Mouse (Mus musculus): Measurements from ENCODE around the gene Hexim2. TPM values are rescaled to one million over a fixed set of nuclear protein-coding genes. Genes with fewer than 3 reads are reported as not detected.

Gene Hexim2
- polyA plus RNA-seq, 1 experiment from 2014 or later: 8.7 TPM

GRCm38 (mm10) chr11:103132576-103133455 is 587 bp downstream of the Hexim2 start:
- Histone ChIP-seq H3K9ac (ENCODE audit: low read length) (peak overlapping the region; percentile 99), H3K9me3 (ENCODE audit: control insufficient read depth, low read length) (no peaks in the 10 kb centered on the region), H3K4me3 (ENCODE audit: low read depth, low read length) (peak overlapping the region; percentile 95), H3K4me2 (ENCODE audit: low read depth, low read length, severe bottlenecking) (peak overlapping the region; percentile 70), H3K36me3 (ENCODE audit: control insufficient read depth, insufficient read depth, low read length) (no peaks in the 10 kb centered on the region), H3K27me3 (ENCODE audit: control insufficient read depth, insufficient read depth, low read length) (no peaks in the 10 kb centered on the region), H3K27ac (ENCODE audit: low read depth, low read length) (peak overlapping the region; percentile 95), H3K4me1 (replicated peaks; ENCODE audit: control insufficient read depth, insufficient read depth, low read length) (peaks cover 6% of the 10 kb centered on the region)
- WGBS: under 1% methylated on average over 56 of the region's 58 CpGs
- DNase-seq (ENCODE audit: low spot score): peak; percentile 100
- ATAC-seq (replicated peaks; ENCODE audit: low FRiP score): peak; percentile 91

- ATAC-seq (replicated peaks; ENCODE audit: low FRiP score): peak; percentile 26; the same call in 1 of the 2 replicates
- no peaks in the 10 kb centered on the region for H3K9me3 ChIP-seq (ENCODE audit: control insufficient read depth, low read length)
- peak overlapping the region; percentile 55 for H3K4me2 ChIP-seq (ENCODE audit: low read depth, low read length, severe bottlenecking)
- no peak for DNase-seq (ENCODE audit: low spot score)
- WGBS: 58% methylated on average over 6 of the region's 6 CpGs
- no peaks in the 10 kb centered on the region for H3K36me3 ChIP-seq (ENCODE audit: control insufficient read depth, insufficient read depth, low read length)
- H3K27me3 ChIP-seq (ENCODE audit: control insufficient read depth, insufficient read depth, low read length): no peaks in the 10 kb centered on the region
- peak overlapping the region; percentile 58; the same call in 1 of the 2 replicates for H3K27ac ChIP-seq (ENCODE audit: low read depth, low read length)
- peaks cover 6% of the 10 kb centered on the region for H3K4me1 ChIP-seq (replicated peaks; ENCODE audit: control insufficient read depth, insufficient read depth, low read length)
- H3K9ac ChIP-seq (ENCODE audit: low read length): peak overlapping the region; percentile 30
- peak overlapping the region; percentile 25 for H3K4me3 ChIP-seq (ENCODE audit: low read depth, low read length)
These were observed 1.4 kb downstream of the Hexim2 start for GRCm38 (mm10) chr11:103133456-103134185.

GRCm38 (mm10) chr11:103134221-103134620 is 2.0 kb downstream of the Hexim2 start:
- H3K4me3 ChIP-seq (ENCODE audit: low read depth, low read length): no peak overlapping the region
- H3K4me2 ChIP-seq (ENCODE audit: low read depth, low read length, severe bottlenecking): no peak overlapping the region

GRCm38 (mm10) chr11:103136039-103136577 is 3.9 kb downstream of the Hexim2 start:
- Histone ChIP-seq H3K36me3 (ENCODE audit: control insufficient read depth, insufficient read depth, low read length) (no peaks in the 10 kb centered on the region; the same call in 1 of the 2 replicates), H3K9me3 (ENCODE audit: control insufficient read depth, low read length) (no peaks in the 10 kb centered on the region), H3K4me1 (replicated peaks; ENCODE audit: control insufficient read depth, insufficient read depth, low read length) (peaks cover 6% of the 10 kb centered on the region), H3K4me2 (ENCODE audit: low read depth, low read length, severe bottlenecking) (no peak overlapping the region), H3K9ac (ENCODE audit: low read length) (no peak overlapping the region), H3K27me3 (ENCODE audit: control insufficient read depth, insufficient read depth, low read length) (no peaks in the 10 kb centered on the region), H3K4me3 (ENCODE audit: low read depth, low read length) (no peak overlapping the region), H3K27ac (ENCODE audit: low read depth, low read length) (no peak overlapping the region)
- DNase-seq (ENCODE audit: low spot score) (no peak), ATAC-seq (replicated peaks; ENCODE audit: low FRiP score) (no peak)
- 92% methylated on average over 8 of the region's 8 CpGs for WGBS

More at GRCm38 (mm10) chr11:103134221-103134620, 2.0 kb downstream of the Hexim2 start:
- no peak for DNase-seq (ENCODE audit: low spot score)
- Histone ChIP-seq H3K4me1 (replicated peaks; ENCODE audit: control insufficient read depth, insufficient read depth, low read length) (peaks cover 6% of the 10 kb centered on the region), H3K27me3 (ENCODE audit: control insufficient read depth, insufficient read depth, low read length) (no peaks in the 10 kb centered on the region), H3K9ac (ENCODE audit: low read length) (peak overlapping the region; percentile 30; the same call in 1 of the 2 replicates), H3K36me3 (ENCODE audit: control insufficient read depth, insufficient read depth, low read length) (no peaks in the 10 kb centered on the region), H3K27ac (ENCODE audit: low read depth, low read length) (no peak overlapping the region), H3K9me3 (ENCODE audit: control insufficient read depth, low read length) (no peaks in the 10 kb centered on the region)
- 87% methylated on average over 3 of the region's 3 CpGs for WGBS
- ATAC-seq (replicated peaks; ENCODE audit: low FRiP score): no peak

- H3K4me1 ChIP-seq (replicated peaks; ENCODE audit: control insufficient read depth, insufficient read depth, low read length): peaks cover 6% of the 10 kb centered on the region; the same call in 1 of the 2 replicates
- H3K4me3 ChIP-seq (ENCODE audit: low read depth, low read length): no peak overlapping the region
- H3K27ac ChIP-seq (ENCODE audit: low read depth, low read length): no peak overlapping the region
- 78% methylated on average over 14 of the region's 14 CpGs for WGBS
- H3K36me3 ChIP-seq (ENCODE audit: control insufficient read depth, insufficient read depth, low read length): no peaks in the 10 kb centered on the region; the same call in 1 of the 2 replicates
- no peak overlapping the region for H3K9ac ChIP-seq (ENCODE audit: low read length)
- H3K27me3 ChIP-seq (ENCODE audit: control insufficient read depth, insufficient read depth, low read length): no peaks in the 10 kb centered on the region
- no peak for ATAC-seq (replicated peaks; ENCODE audit: low FRiP score)
- no peak for DNase-seq (ENCODE audit: low spot score)
- H3K9me3 ChIP-seq (ENCODE audit: control insufficient read depth, low read length): no peaks in the 10 kb centered on the region
- no peak overlapping the region for H3K4me2 ChIP-seq (ENCODE audit: low read depth, low read length, severe bottlenecking)
These were observed 7.9 kb downstream of the Hexim2 start for GRCm38 (mm10) chr11:103139951-103140762.

GRCm38 (mm10) chr11:103140763-103141100 is 8.5 kb downstream of the Hexim2 start:
- no peak for DNase-seq (ENCODE audit: low spot score)
- Histone ChIP-seq H3K27ac (ENCODE audit: low read depth, low read length) (no peak overlapping the region), H3K9ac (ENCODE audit: low read length) (no peak overlapping the region), H3K4me3 (ENCODE audit: low read depth, low read length) (no peak overlapping the region), H3K4me2 (ENCODE audit: low read depth, low read length, severe bottlenecking) (no peak overlapping the region), H3K4me1 (replicated peaks; ENCODE audit: control insufficient read depth, insufficient read depth, low read length) (peaks cover 6% of the 10 kb centered on the region; the same call in 1 of the 2 replicates), H3K27me3 (ENCODE audit: control insufficient read depth, insufficient read depth, low read length) (no peaks in the 10 kb centered on the region), H3K36me3 (ENCODE audit: control insufficient read depth, insufficient read depth, low read length) (no peaks in the 10 kb centered on the region; the same call in 1 of the 2 replicates), H3K9me3 (ENCODE audit: control insufficient read depth, low read length) (no peaks in the 10 kb centered on the region)
- no peak for ATAC-seq (replicated peaks; ENCODE audit: low FRiP score)
- WGBS: 57% methylated on average over 6 of the region's 6 CpGs

- Histone ChIP-seq H3K27ac (ENCODE audit: low read depth, low read length) (no peak overlapping the region; the same call in 1 of the 2 replicates), H3K4me3 (ENCODE audit: low read depth, low read length) (no peak overlapping the region), H3K27me3 (ENCODE audit: control insufficient read depth, insufficient read depth, low read length) (no peaks in the 10 kb centered on the region), H3K36me3 (ENCODE audit: control insufficient read depth, insufficient read depth, low read length) (no peaks in the 10 kb centered on the region; the same call in 1 of the 2 replicates), H3K4me2 (ENCODE audit: low read depth, low read length, severe bottlenecking) (no peak overlapping the region), H3K9me3 (ENCODE audit: control insufficient read depth, low read length) (no peaks in the 10 kb centered on the region), H3K9ac (ENCODE audit: low read length) (no peak overlapping the region; the same call in 1 of the 2 replicates), H3K4me1 (replicated peaks; ENCODE audit: control insufficient read depth, insufficient read depth, low read length) (peaks cover 6% of the 10 kb centered on the region; the same call in 1 of the 2 replicates)
- WGBS: 38% methylated on average over 10 of the region's 11 CpGs
- no peak for ATAC-seq (replicated peaks; ENCODE audit: low FRiP score)
- no peak for DNase-seq (ENCODE audit: low spot score)
These were observed 9.1 kb downstream of the Hexim2 start for GRCm38 (mm10) chr11:103141101-103141943.

Measured in forebrain, embryonic 11.5 days (tissue).